Mouse (Mus musculus): ENCODE measurements around the gene Drap1.

GRCm38 (mm10) chr19:5459896-5460295 is 35.1 kb upstream of the Drap1 start:
- TF ChIP-seq POLR2A (IDR thresholded peaks at IDR 0.05; ENCODE audit: borderline replicate concordance, extremely low read depth, low read depth, low read length) (no peak), CTCF (IDR thresholded peaks at IDR 0.05; ENCODE audit: insufficient read depth, low read length) (no peak)

Data from lung, adult 2 months (tissue).